Mouse (Mus musculus): ENCODE data around the gene Nxnl1.
A peak's percentile ranks its signal among the peaks of the same experiment; 100 is the strongest.

The Nxnl1 gene

DNA sequence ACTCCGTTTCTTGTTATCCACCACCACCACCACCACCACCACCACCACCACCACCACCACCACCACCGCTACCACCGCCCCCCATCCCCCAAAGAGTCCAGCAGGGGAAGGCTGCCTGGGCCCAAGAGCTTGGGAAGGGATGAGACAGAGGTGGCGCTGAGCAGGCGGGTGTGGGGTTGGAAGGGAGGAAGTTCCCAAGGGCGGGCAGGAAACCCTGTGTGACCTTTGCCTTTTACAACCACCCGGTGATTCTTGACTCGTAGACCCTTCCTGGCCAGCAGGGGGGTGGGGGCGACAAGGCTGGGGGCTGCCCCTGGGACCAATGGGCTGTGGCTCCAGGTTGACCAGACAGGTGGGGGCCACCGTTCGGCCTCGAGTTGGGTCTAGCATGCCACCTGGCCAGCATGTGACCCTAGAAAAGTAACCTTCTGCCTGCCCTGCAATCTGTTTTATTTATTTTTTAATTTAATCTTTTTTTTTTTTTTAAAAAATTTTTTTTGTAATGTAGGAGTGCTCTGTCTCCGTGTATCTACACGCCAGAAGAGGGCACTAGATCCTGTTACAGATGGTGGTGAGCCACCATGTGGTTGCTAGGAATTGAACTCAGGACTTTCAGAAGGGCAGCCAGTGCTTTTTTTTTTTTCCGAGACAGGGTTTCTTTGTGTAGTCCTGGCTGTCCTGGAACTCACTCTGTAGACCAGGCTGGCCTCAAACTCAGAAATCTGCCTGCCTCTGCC, 53.2 kb downstream of the Nxnl1 start:
- peak; percentile 34 to 53 for DNase-seq

DNA sequence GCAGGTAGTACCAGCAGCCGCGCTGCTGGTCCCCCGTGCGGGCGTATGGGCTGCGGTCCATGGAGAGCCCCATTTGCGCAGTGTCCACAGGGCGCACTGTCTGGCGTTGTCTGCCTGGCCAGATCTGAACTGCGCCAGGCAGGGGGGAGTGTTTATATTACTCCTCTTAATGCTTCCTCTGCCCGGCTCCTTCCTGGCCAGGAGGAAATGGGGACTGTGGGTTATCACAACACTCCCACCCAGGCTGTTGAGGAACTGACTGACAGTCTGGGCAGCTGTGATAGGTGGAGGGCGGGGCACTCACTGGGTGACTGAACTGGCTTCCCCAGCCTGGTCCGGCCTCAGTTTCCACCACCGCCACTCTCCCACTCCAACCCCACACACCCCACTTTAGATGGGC, 54.8 kb downstream of the Nxnl1 start, which contains the start of gene Plvap:
Plvap (minus strand) TSS at position 109 of the 400 bp plus-strand sequence.
- peak; percentile 72 to 78 for DNase-seq
